Mouse (Mus musculus) liver, embryonic 16.5 days (tissue): ENCODE data around the gene Sema4b. TPM values are rescaled to one million over a fixed set of nuclear protein-coding genes. Genes with fewer than 3 reads are reported as not detected.

Experiments used
- ATAC-seq: fragments of 200-750 bp; cut with Nextera tagmentation; 2 replicates; pipeline ENCODE4 v1.8.0; 2017; ENCODE audit warnings: low read depth, mild to moderate bottlenecking, moderate number of reproducible peaks, moderate library complexity
- H3K27ac ChIP-seq: fragments of 300-500 bp; sonication (generic); 2 replicates; pipeline ENCODE4 v1.5.1; 2014; ENCODE audit warnings: mild to moderate bottlenecking, low read length
- H3K27me3 ChIP-seq: fragments of 300-500 bp; sonication (generic); 2 replicates; pipeline ENCODE4 v1.6.1; 2014; ENCODE audit warnings: low read depth, low read length, mixed read lengths; ENCODE audit not compliant: control insufficient read depth, insufficient read depth
- H3K36me3 ChIP-seq: fragments of 300-500 bp; sonication (generic); 2 replicates; pipeline ENCODE4 v1.6.1; 2014; ENCODE audit warnings: mild to moderate bottlenecking; ENCODE audit not compliant: control insufficient read depth, insufficient read depth
- H3K4me1 ChIP-seq: fragments of 300-500 bp; sonication (generic); 2 replicates; pipeline ENCODE4 v1.6.1; 2014; ENCODE audit warnings: low read depth, low read length, mixed read lengths; ENCODE audit not compliant: control insufficient read depth
- H3K4me2 ChIP-seq: fragments of 300-500 bp; sonication (generic); 2 replicates; pipeline ENCODE4 v1.6.1; 2014; ENCODE audit warnings: low read depth, low read length, mixed read lengths
- H3K4me3 ChIP-seq: fragments of 300-500 bp; sonication (generic); 2 replicates; pipeline ENCODE4 v1.5.1; 2014; ENCODE audit warnings: low read depth, mild to moderate bottlenecking, low read length
- H3K9ac ChIP-seq: fragments of 300-500 bp; sonication (generic); 2 replicates; pipeline ENCODE4 v1.6.1; 2014; ENCODE audit warnings: low read depth, low read length
- H3K9me3 ChIP-seq: fragments of 300-500 bp; sonication (generic); replicated peaks from 2 replicates; pipeline ENCODE4 v1.6.1; 2016; ENCODE audit warnings: low read length; ENCODE audit not compliant: control insufficient read depth
- WGBS: fragments of 180-500 bp; shearing (Covaris S2); extraction: QIAGEN DNeasy Blood & Tissue Kit; methylation state at CpG from one replicate; pipeline ENCODE4 v1.1.7; 2014; ENCODE audit not compliant: insufficient replicate concordance; 5-methylcytosine and 5-hydroxymethylcytosine counted together
- polyA plus RNA-seq: library from polyadenylated mRNA; unstranded; fragments of >200 nt; fragmentation: Nextera tagmentation; extraction: Ambion mirVana; gene quantifications from 2 replicates; pipeline ENCODE4 v1.2.1, GENCODE M21; 2015

Sema4b gene
- polyA plus RNA-seq, 1 experiment from 2014 or later: 14.4 TPM

DNA sequence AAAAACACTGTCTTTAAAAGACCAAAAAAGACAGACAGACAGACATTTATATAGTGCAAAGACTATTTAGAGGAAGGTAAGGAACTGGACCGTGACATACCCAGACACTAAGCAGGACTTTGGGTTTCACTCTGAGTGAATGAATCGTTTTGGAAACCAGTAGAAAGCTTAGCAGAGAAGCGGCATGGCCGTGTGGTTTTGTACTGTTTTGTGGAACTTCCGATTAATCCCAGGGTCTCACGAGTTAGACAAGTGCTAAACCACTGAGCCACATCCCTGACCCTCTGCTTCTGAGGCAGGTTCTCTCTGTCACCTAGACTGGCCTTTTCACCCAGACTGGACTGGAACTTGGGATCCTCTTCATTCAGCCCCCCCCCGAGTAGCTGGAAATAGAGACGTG, 27.8 kb downstream of the Sema4b start:
- Histone ChIP-seq H3K4me1 (peaks cover 52% of the 10 kb centered on the region), H3K36me3 (peaks cover 62% of the 10 kb centered on the region), H3K27me3 (no peaks in the 10 kb centered on the region), H3K4me2 (no peak overlapping the region), H3K27ac (peak overlapping the region; percentile 40), H3K9me3 (no peaks in the 10 kb centered on the region), H3K9ac (no peak overlapping the region), H3K4me3 (no peak overlapping the region)
- ATAC-seq: no peak
- 75% methylated on average over 8 of the region's 8 CpGs for WGBS

DNA sequence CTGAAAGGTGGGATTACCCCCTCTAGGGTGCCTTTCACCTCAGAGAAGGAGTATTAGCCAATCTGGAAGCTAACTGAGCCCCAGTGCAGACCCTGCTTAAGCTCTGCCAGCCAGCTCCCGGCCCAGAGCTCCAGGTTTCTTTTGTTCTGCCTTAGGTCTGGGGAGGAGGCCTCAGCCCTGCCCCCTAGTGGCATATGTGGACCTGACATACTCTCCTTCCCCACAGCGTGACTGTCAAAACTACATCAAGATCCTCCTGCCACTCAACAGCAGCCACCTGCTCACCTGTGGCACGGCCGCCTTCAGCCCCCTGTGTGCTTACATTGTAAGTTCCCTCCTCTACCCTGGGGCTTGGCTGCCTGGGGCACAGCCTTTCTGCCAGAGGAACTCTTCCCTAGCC, 28.8 kb downstream of the Sema4b start:
- peaks cover 43% of the 10 kb centered on the region for H3K4me1 ChIP-seq
- no peaks in the 10 kb centered on the region for H3K27me3 ChIP-seq
- no peak overlapping the region for H3K9ac ChIP-seq
- H3K4me3 ChIP-seq: no peak overlapping the region
- H3K36me3 ChIP-seq: peaks cover 72% of the 10 kb centered on the region
- peak; percentile 69 for ATAC-seq
- peak overlapping the region; percentile 40 for H3K27ac ChIP-seq
- 37% methylated on average over 4 of the region's 4 CpGs for WGBS
- no peaks in the 10 kb centered on the region for H3K9me3 ChIP-seq
- H3K4me2 ChIP-seq: no peak overlapping the region

DNA sequence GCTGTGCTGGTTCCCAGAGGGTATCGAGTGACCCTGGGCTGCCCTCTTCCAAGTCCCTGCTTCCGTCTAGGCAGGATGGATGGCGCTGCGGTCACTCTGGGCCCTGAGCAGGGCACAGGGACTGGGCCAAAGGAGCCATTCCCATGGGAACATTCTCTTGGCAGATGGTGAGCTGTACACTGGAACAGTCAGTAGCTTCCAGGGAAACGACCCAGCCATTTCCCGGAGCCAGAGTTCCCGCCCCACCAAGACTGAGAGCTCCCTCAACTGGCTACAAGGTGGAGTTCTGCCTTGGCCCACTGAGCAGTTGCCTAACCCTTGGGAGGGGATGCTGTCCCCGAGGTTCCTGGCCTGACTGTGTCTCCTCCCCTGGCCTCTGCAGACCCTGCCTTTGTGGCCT, 29.9 kb downstream of the Sema4b start:
- peaks cover 83% of the 10 kb centered on the region for H3K36me3 ChIP-seq
- H3K4me2 ChIP-seq: no peak overlapping the region
- no peak overlapping the region for H3K9ac ChIP-seq
- no peak for ATAC-seq
- 89% methylated on average over 8 of the region's 8 CpGs for WGBS
- H3K4me1 ChIP-seq: peaks cover 31% of the 10 kb centered on the region
- H3K9me3 ChIP-seq: no peaks in the 10 kb centered on the region
- no peaks in the 10 kb centered on the region for H3K27me3 ChIP-seq
- H3K4me3 ChIP-seq: no peak overlapping the region
- H3K27ac ChIP-seq: no peak overlapping the region

DNA sequence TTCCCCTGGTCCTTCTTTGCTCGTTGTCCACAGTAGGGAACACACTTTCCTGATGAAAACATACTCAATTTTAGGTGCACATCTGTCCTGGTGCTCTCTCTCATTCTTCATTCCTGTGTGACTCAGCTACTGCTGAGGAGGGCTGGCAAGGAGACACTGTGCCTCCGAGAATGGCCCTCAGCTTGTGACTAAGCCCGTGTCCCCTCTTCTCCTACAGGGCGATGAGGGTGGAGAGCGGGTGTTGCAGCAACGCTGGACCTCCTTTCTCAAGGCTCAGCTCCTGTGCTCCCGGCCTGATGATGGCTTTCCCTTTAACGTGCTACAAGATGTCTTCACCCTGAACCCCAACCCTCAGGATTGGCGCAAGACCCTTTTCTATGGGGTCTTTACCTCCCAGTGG, 32.0 kb downstream of the Sema4b start:
- H3K9ac ChIP-seq: no peak overlapping the region
- no peak overlapping the region for H3K4me3 ChIP-seq
- H3K36me3 ChIP-seq: peaks cover 84% of the 10 kb centered on the region
- no peak overlapping the region for H3K27ac ChIP-seq
- H3K9me3 ChIP-seq: no peaks in the 10 kb centered on the region
- WGBS: 92% methylated on average over 9 of the region's 9 CpGs
- H3K27me3 ChIP-seq: no peaks in the 10 kb centered on the region
- ATAC-seq: no peak
- H3K4me1 ChIP-seq: peaks cover 17% of the 10 kb centered on the region
- H3K4me2 ChIP-seq: no peak overlapping the region

DNA sequence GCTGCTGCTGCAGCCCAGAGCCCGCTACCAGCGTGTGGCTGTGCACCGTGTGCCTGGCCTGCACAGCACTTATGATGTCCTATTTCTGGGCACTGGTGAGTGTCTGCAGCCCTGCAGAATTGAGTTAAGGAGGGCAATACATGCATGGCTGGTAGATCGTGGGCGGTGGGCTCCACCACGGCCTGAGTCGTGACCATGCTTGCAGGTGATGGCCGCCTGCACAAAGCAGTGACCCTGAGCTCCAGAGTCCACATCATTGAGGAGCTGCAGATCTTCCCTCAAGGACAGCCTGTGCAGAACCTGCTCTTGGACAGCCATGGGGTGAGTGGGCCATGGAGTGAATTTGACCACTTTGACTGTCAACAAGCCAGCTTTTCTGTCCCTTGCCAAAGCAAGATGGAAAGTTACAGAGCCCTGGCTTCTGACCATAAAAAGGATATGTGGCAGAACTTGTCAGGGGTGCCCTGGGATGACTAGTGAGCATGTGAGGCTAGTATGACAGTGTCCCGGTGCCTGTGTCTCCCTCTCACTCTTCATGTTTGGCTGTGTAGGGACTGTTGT, 33.7 kb downstream of the Sema4b start:
- Histone ChIP-seq H3K36me3 (peaks cover 92% of the 10 kb centered on the region), H3K4me3 (no peak overlapping the region), H3K27ac (no peak overlapping the region), H3K4me1 (peaks cover 4% of the 10 kb centered on the region), H3K9me3 (no peaks in the 10 kb centered on the region), H3K9ac (no peak overlapping the region), H3K27me3 (no peaks in the 10 kb centered on the region), H3K4me2 (no peak overlapping the region)
- WGBS: 90% methylated on average over 9 of the region's 9 CpGs
- no peak for ATAC-seq

DNA sequence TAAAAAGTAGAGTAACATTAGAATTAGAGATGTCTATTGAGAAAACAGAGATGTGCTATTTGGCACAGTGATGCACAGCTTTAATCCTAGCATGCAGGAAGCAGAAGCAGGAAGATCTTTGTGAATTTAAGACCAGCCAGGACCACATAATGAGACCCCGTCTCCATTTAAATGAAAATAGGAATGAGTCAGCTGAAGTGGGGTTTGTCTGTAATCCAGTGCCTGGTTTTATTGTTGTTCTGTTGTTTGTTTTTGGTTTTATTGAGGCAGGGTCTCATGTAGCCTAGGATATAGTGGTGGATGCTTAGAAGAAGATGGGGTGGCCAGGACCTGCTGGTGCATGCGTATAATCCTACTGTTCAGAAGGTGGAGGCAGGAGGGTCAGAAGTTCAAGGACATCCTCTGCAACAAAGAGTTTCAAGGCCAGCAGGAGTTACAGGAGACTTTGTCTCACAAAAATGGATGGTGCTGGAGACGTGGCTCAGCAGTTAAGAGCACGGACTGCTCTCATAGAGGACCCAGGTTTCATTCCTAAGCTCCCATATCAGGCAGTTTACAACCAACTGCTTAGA, 34.6 kb downstream of the Sema4b start:
- Histone ChIP-seq H3K9ac (no peak overlapping the region), H3K4me3 (no peak overlapping the region), H3K4me1 (no peaks in the 10 kb centered on the region), H3K36me3 (peaks cover 92% of the 10 kb centered on the region), H3K9me3 (no peaks in the 10 kb centered on the region), H3K27me3 (no peaks in the 10 kb centered on the region), H3K27ac (no peak overlapping the region), H3K4me2 (no peak overlapping the region)
- WGBS: 88% methylated on average over 4 of the region's 4 CpGs
- ATAC-seq: no peak

DNA sequence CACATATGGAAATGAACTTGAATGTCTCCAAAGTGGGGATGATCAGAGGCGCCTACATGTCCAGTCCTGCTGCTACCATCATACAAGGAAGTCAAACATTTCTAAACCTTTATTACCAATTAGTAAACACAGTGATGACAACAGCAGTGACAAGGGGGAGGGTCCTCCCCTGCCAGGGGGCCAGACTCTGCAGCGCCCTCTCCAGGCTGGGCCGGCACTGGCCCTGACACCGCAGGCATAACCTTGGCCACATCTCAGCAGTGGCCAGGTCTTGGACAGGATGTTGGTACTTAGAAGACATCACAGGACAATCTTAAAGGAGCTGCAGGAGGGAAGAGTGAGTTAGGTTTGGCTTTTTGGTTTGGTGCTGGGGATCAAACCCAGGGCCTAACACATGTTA, 40.4 kb downstream of the Sema4b start:
- no peaks in the 10 kb centered on the region for H3K9me3 ChIP-seq
- H3K4me1 ChIP-seq: peaks cover 25% of the 10 kb centered on the region
- no peak for ATAC-seq
- H3K36me3 ChIP-seq: peaks cover 49% of the 10 kb centered on the region
- no peak overlapping the region for H3K4me3 ChIP-seq
- H3K4me2 ChIP-seq: no peak overlapping the region
- WGBS: 91% methylated on average over 4 of the region's 4 CpGs
- H3K9ac ChIP-seq: no peak overlapping the region
- H3K27me3 ChIP-seq: no peaks in the 10 kb centered on the region
- H3K27ac ChIP-seq: no peak overlapping the region

DNA sequence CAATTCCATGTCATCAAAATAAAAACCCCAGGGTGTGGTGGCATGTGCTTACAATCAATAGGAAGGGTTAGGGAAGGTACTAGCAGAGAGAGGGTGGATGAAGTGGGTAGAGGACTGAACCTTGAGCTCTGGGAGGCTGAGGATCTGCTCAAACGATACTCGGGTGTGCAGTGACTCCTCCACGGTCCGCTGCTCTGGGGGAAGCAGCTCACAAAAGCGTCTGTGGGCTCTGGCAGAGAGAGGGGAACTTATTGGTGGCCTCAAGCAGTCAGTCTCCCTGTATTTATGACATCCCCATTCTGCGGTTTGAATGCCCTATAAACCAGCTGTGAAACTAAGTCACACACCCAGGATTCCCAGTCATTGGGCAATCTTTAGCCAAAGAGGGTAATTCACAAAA, 43.6 kb downstream of the Sema4b start:
- H3K9ac ChIP-seq: no peak overlapping the region; the same call in 1 of the 2 replicates
- H3K4me3 ChIP-seq: no peak overlapping the region
- ATAC-seq: no peak
- peaks cover 30% of the 10 kb centered on the region for H3K4me1 ChIP-seq
- H3K4me2 ChIP-seq: no peak overlapping the region
- H3K27me3 ChIP-seq: no peaks in the 10 kb centered on the region
- 34% methylated on average over 6 of the region's 6 CpGs for WGBS
- no peak overlapping the region for H3K27ac ChIP-seq
- H3K36me3 ChIP-seq: peaks cover 22% of the 10 kb centered on the region
- no peaks in the 10 kb centered on the region for H3K9me3 ChIP-seq

DNA sequence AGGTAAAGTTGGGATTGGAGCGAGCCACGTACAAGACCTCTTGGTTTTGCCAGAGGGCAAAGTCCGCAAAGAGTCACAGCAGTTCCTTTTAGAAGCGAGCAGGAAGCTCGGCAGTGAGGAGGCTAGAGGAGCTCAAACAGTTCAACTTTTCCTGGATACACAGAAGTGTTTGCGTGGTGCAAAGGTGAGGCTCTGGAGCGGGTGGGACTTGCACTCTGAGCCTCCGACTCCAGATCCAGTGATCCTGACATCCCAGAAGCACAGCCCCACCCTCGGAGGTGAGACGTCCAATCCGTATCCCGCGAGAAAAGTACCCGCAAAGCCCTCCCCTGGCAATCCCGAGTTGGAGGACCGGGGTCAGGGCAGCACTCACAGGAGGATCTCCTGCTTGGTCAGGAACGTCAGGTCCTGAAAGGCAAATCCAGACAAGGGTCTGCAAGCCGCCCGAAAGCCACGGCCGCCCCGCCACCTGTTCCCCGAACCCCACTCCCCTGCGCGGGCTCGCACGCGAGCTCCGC, 45.4 kb downstream of the Sema4b start:
- H3K4me3 ChIP-seq: peak overlapping the region; percentile 77
- no peaks in the 10 kb centered on the region for H3K9me3 ChIP-seq
- WGBS: under 1% methylated on average over 29 of the region's 29 CpGs
- ATAC-seq: peak; percentile 28
- peaks cover 6% of the 10 kb centered on the region for H3K36me3 ChIP-seq
- peak overlapping the region; percentile 91 for H3K27ac ChIP-seq
- H3K9ac ChIP-seq: peak overlapping the region; percentile 81
- H3K4me1 ChIP-seq: peaks cover 30% of the 10 kb centered on the region
- peak overlapping the region; percentile 82 for H3K4me2 ChIP-seq
- no peaks in the 10 kb centered on the region for H3K27me3 ChIP-seq
